Mouse (Mus musculus) brain, embryonic 14.5 days (tissue): ENCODE results near the gene Sorl1. TPM values are rescaled to one million over a fixed set of nuclear protein-coding genes. Genes with fewer than 3 reads are reported as not detected.

Source experiments
- DNase-seq: peaks from one replicate; pipeline ENCODE4 v3.0.0-alpha.2; 2011; ENCODE audit warnings: low read depth
- CTCF ChIP-seq: fragments of 200-500 bp; IDR thresholded peaks from 2 replicates; pipeline ENCODE4 v1.5.1; 2012; ENCODE audit warnings: inconsistent platforms, mild to moderate bottlenecking, moderate library complexity, borderline replicate concordance; ENCODE audit not compliant: insufficient read depth, insufficient read length; ENCODE audit errors: extremely low read depth
- POLR2A ChIP-seq: fragments of 200-500 bp; IDR thresholded peaks from 2 replicates; pipeline ENCODE4 v1.6.1; 2012; ENCODE audit warnings: mild to moderate bottlenecking, inconsistent platforms, borderline replicate concordance; ENCODE audit not compliant: poor library complexity, insufficient read depth, insufficient read length, severe bottlenecking; ENCODE audit errors: extremely low read depth
- polyA plus RNA-seq: library from polyadenylated mRNA; depleted of rRNA; stranded (reverse); fragments of >200 nt; gene quantifications from 2 replicates; pipeline ENCODE4 v1.2.3, GENCODE M21; 2012; rRNA removed

Sorl1 gene
- polyA plus RNA-seq, 1 experiment, result 16.3 TPM

GRCm38 (mm10) chr9:41925721-41926120 lies 198.4 kb downstream of the Sorl1 start:
- TF ChIP-seq POLR2A, result no peak
- no peak for TF ChIP-seq CTCF
- DNase-seq, result no peak

- peak; percentile 78 for DNase-seq
- TF ChIP-seq CTCF (no peak), POLR2A (no peak)
These were observed 200.0 kb downstream of the Sorl1 start for GRCm38 (mm10) chr9:41924140-41924539.

GRCm38 (mm10) chr9:41922416-41922815 lies 201.7 kb downstream of the Sorl1 start:
- no peak for DNase-seq
- no peak for TF ChIP-seq POLR2A
- no peak for TF ChIP-seq CTCF

- TF ChIP-seq POLR2A (no peak), CTCF (peak; percentile 9; the same call in 1 of the 2 replicates)
- peak; percentile 98 for DNase-seq
These were observed 205.3 kb downstream of the Sorl1 start for GRCm38 (mm10) chr9:41918657-41919380.

- peak; percentile 74 for DNase-seq
These were observed 205.9 kb downstream of the Sorl1 start for GRCm38 (mm10) chr9:41918155-41918554.

GRCm38 (mm10) chr9:41915571-41915970 lies 208.5 kb downstream of the Sorl1 start:
- DNase-seq, result peak; percentile 56
- TF ChIP-seq POLR2A (no peak), CTCF (no peak)

More at GRCm38 (mm10) chr9:41918155-41918554, 205.9 kb downstream of the Sorl1 start:
- TF ChIP-seq POLR2A, result no peak

Other genes with a start within 250 kb of the Sorl1 start
- gene Sc5d, start 140.0 kb upstream of the Sorl1 start, polyA plus RNA-seq, result 53.9 and 61.9 TPM in 2 replicates